Mouse (Mus musculus): ENCODE data around the gene Tspan15. TPM values are rescaled to one million over a fixed set of nuclear protein-coding genes. Genes with fewer than 3 reads are reported as not detected.

Tspan15 gene
- polyA plus RNA-seq, 1 experiment from 2014 or later, result 106 TPM

DNA sequence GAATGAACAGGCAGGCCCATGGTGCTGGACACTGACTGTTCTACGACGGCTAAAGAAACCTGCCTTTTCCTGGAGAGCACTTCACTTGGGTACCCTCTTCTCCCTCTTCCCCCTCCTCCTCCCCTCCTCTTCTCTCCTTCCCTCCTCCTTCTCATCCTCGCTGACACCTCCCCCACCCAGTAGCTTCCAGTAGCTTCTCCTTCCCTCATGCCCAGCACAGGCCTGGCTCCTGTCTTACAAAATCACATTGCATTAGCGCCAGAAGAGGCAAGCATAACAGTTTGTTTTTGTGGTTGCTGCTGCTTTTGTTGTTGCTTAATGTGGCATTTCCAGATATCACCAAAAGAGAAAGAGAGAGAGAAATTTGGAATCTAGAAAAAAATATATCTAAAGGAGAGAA lies 33.6 kb downstream of the Tspan15 start:
- Histone ChIP-seq H3K27ac (ENCODE audit: low read length) (no peak overlapping the region), H3K9me3 (ENCODE audit: low read length) (no peaks in the 10 kb centered on the region), H3K4me2 (replicated peaks; ENCODE audit: low read depth, low read length) (no peak overlapping the region), H3K4me1 (ENCODE audit: insufficient read depth, low read depth, low read length) (no peaks in the 10 kb centered on the region), H3K9ac (replicated peaks; ENCODE audit: low read depth) (no peak overlapping the region), H3K4me3 (ENCODE audit: low read depth, low read length) (no peak overlapping the region), H3K36me3 (ENCODE audit: insufficient read depth, low read length) (no peaks in the 10 kb centered on the region; the same call in 1 of the 2 replicates), H3K27me3 (replicated peaks; ENCODE audit: insufficient read depth, low read length) (no peaks in the 10 kb centered on the region)
- DNase-seq (ENCODE audit: low spot score) (no peak), ATAC-seq (no peak)
- 62% methylated on average over 4 of the region's 4 CpGs for WGBS
- TF ChIP-seq EP300 (IDR thresholded peaks at IDR 0.05), result no peak
- no peak for TF ChIP-seq CTCF (IDR thresholded peaks at IDR 0.05)

DNA sequence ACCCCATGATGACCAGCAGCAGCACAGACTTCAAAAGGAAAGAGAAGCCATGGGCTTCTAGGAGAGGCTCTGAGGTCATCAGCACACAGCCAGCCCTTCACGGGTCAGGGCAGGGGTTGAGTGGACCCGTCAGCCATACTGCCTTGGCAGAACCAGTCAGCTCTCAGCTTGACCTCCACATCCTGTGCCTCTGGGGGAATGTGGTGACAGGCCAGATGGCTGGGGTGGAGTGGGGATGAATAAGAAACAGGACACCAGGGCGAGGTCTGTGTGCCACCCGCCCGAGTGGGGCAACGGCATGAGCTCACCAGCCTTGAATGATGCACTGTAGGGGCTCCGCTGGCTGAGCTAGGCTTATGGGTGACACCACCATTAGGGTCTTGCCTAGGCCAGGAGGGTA lies 35.7 kb downstream of the Tspan15 start:
- no peaks in the 10 kb centered on the region for H3K4me1 ChIP-seq (ENCODE audit: insufficient read depth, low read depth, low read length)
- ATAC-seq (no peak), DNase-seq (ENCODE audit: low spot score) (no peak)
- WGBS, result 57% methylated on average over 7 of the region's 7 CpGs
- H3K27ac ChIP-seq (ENCODE audit: low read length), result no peak overlapping the region
- no peak overlapping the region for H3K4me3 ChIP-seq (ENCODE audit: low read depth, low read length)
- no peak overlapping the region for H3K4me2 ChIP-seq (replicated peaks; ENCODE audit: low read depth, low read length)
- no peaks in the 10 kb centered on the region for H3K27me3 ChIP-seq (replicated peaks; ENCODE audit: insufficient read depth, low read length)
- no peak overlapping the region for H3K9ac ChIP-seq (replicated peaks; ENCODE audit: low read depth)
- TF ChIP-seq CTCF (IDR thresholded peaks at IDR 0.05) (no peak), EP300 (IDR thresholded peaks at IDR 0.05) (no peak)
- no peaks in the 10 kb centered on the region; the same call in 1 of the 2 replicates for H3K36me3 ChIP-seq (ENCODE audit: insufficient read depth, low read length)
- H3K9me3 ChIP-seq (ENCODE audit: low read length), result no peaks in the 10 kb centered on the region

DNA sequence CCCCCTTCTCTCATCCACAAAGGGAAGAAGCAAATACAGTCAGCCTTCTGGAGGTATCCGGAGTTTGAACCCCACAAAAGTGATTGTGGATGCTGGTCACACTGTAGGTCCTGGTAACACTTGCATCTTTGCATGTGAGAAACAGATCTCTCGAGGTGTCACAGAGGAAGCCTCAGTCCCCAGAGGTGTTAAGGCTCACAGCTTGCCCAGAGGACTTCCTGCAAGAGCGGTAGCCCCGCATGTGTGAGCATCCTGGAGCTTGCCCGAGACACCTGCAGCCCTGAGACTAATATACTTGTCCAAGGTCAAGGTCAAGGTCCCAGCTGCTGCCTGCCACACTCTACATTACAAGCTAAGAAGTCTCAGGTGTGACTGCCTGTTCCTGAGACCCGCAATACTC lies 36.1 kb downstream of the Tspan15 start:
- Histone ChIP-seq H3K27me3 (replicated peaks; ENCODE audit: insufficient read depth, low read length) (no peaks in the 10 kb centered on the region), H3K9ac (replicated peaks; ENCODE audit: low read depth) (no peak overlapping the region), H3K4me1 (ENCODE audit: insufficient read depth, low read depth, low read length) (no peaks in the 10 kb centered on the region), H3K4me3 (ENCODE audit: low read depth, low read length) (no peak overlapping the region), H3K4me2 (replicated peaks; ENCODE audit: low read depth, low read length) (no peak overlapping the region), H3K9me3 (ENCODE audit: low read length) (no peaks in the 10 kb centered on the region), H3K27ac (ENCODE audit: low read length) (no peak overlapping the region), H3K36me3 (ENCODE audit: insufficient read depth, low read length) (no peaks in the 10 kb centered on the region; the same call in 1 of the 2 replicates)
- ATAC-seq (no peak), DNase-seq (ENCODE audit: low spot score) (no peak)
- 36% methylated on average over 6 of the region's 6 CpGs for WGBS
- no peak for TF ChIP-seq CTCF (IDR thresholded peaks at IDR 0.05)
- no peak for TF ChIP-seq EP300 (IDR thresholded peaks at IDR 0.05)

DNA sequence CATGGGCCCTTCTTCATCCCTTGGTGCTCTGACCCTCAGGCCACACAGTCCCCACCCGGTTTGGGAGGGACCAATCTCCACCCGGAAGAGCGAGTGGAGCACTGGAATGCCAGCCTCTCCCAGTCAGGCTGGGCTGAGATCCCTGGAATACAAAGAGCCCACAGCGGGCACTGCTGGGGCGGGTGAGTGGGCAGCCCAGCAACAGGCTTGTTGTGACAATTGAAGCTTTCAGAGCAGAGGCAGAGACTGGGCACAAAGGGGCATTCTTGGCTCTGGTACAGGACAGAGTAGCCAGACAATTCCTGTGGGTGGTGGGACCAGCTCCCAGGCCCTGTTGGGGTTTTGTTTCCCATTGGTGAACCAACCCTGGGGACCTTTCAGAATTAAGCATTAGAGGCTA lies 36.6 kb downstream of the Tspan15 start:
- H3K4me2 ChIP-seq (replicated peaks; ENCODE audit: low read depth, low read length), result no peak overlapping the region
- no peak overlapping the region for H3K27ac ChIP-seq (ENCODE audit: low read length)
- no peak for DNase-seq (ENCODE audit: low spot score)
- no peaks in the 10 kb centered on the region for H3K9me3 ChIP-seq (ENCODE audit: low read length)
- H3K4me3 ChIP-seq (ENCODE audit: low read depth, low read length), result no peak overlapping the region
- H3K36me3 ChIP-seq (ENCODE audit: insufficient read depth, low read length), result no peaks in the 10 kb centered on the region; the same call in 1 of the 2 replicates
- H3K9ac ChIP-seq (replicated peaks; ENCODE audit: low read depth), result no peak overlapping the region
- ATAC-seq, result peak; percentile 40
- 60% methylated on average over 5 of the region's 5 CpGs for WGBS
- no peaks in the 10 kb centered on the region for H3K4me1 ChIP-seq (ENCODE audit: insufficient read depth, low read depth, low read length)
- H3K27me3 ChIP-seq (replicated peaks; ENCODE audit: insufficient read depth, low read length), result no peaks in the 10 kb centered on the region
- TF ChIP-seq EP300 (IDR thresholded peaks at IDR 0.05), result no peak
- no peak for TF ChIP-seq CTCF (IDR thresholded peaks at IDR 0.05)

DNA sequence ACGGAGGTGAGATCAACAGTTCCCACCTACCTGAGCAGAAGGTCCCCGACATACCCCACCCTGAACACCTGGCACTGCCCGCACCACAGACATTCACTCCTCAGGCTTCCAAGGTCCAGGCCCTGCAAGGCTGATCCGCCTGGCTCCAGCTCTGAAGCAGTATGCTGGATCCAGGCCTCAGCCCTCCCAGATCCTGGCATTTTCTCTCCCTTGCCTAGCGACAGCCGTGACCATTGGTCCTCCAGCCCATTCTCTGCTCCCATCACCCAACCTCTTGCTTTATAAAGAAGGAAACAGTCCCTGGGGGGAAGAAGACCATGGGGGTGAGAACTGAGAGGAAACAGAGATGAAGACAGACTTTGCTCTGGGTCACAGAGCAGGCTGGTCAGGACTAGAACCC lies 37.0 kb downstream of the Tspan15 start:
- Histone ChIP-seq H3K36me3 (ENCODE audit: insufficient read depth, low read length) (no peaks in the 10 kb centered on the region; the same call in 1 of the 2 replicates), H3K4me2 (replicated peaks; ENCODE audit: low read depth, low read length) (no peak overlapping the region), H3K27me3 (replicated peaks; ENCODE audit: insufficient read depth, low read length) (no peaks in the 10 kb centered on the region), H3K27ac (ENCODE audit: low read length) (no peak overlapping the region), H3K4me3 (ENCODE audit: low read depth, low read length) (no peak overlapping the region), H3K4me1 (ENCODE audit: insufficient read depth, low read depth, low read length) (no peaks in the 10 kb centered on the region), H3K9me3 (ENCODE audit: low read length) (no peaks in the 10 kb centered on the region), H3K9ac (replicated peaks; ENCODE audit: low read depth) (no peak overlapping the region)
- DNase-seq (ENCODE audit: low spot score) (no peak), ATAC-seq (no peak)
- TF ChIP-seq EP300 (IDR thresholded peaks at IDR 0.05) (no peak), CTCF (IDR thresholded peaks at IDR 0.05) (no peak)
- 80% methylated on average over 6 of the region's 6 CpGs for WGBS

DNA sequence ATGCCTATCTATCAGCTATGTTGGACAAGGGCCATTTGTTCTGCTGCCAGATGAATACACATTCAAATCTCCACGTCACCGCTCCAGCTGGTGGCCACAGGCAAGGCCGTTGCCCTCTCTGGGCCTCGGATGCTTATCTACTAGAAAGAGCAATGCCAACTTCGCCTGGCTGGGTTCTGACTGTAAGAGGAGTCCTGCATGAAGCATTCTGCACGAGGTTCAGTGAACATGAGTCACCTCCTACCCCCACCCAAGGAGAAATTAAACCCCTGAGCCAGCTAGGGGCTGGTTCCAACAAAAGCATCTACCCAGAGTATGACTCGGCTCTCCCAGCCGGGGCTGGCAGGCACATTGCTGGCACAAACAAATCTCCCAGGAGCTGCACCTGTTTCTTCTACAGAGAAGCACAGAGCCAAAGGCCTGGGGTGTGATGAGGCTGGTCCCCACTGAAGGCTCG lies 38.3 kb downstream of the Tspan15 start:
- H3K36me3 ChIP-seq (ENCODE audit: insufficient read depth, low read length), result no peaks in the 10 kb centered on the region; the same call in 1 of the 2 replicates
- H3K27me3 ChIP-seq (replicated peaks; ENCODE audit: insufficient read depth, low read length), result no peaks in the 10 kb centered on the region
- no peaks in the 10 kb centered on the region for H3K9me3 ChIP-seq (ENCODE audit: low read length)
- no peak overlapping the region for H3K4me3 ChIP-seq (ENCODE audit: low read depth, low read length)
- 50% methylated on average over 9 of the region's 9 CpGs for WGBS
- no peak overlapping the region for H3K9ac ChIP-seq (replicated peaks; ENCODE audit: low read depth)
- peak; percentile 22; the same call in 1 of the 2 replicates for ATAC-seq
- H3K27ac ChIP-seq (ENCODE audit: low read length), result no peak overlapping the region
- no peak overlapping the region for H3K4me2 ChIP-seq (replicated peaks; ENCODE audit: low read depth, low read length)
- DNase-seq (ENCODE audit: low spot score), result no peak
- no peak for TF ChIP-seq EP300 (IDR thresholded peaks at IDR 0.05)
- no peak for TF ChIP-seq CTCF (IDR thresholded peaks at IDR 0.05)
- H3K4me1 ChIP-seq (ENCODE audit: insufficient read depth, low read depth, low read length), result no peaks in the 10 kb centered on the region

DNA sequence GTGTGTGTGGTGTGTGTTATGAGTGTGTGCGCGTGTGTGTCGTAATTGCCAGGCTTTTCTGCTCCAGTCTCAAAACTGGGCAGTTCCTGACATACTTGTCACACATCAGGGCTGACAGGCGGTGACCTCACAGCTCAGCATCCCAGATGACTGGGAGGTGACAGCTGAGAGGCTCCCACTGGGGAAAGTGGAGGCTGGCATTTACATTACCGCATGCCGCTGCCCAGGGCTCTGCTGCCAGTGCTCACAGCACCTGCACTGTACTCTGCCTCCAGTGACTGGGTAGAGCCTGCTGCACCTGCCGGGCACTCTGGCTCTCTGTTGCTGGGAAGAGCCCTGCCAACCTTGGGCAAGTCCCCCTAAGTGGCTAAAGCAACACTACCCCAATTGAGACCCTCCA lies 40.2 kb downstream of the Tspan15 start:
- Histone ChIP-seq H3K4me2 (replicated peaks; ENCODE audit: low read depth, low read length) (no peak overlapping the region), H3K27ac (ENCODE audit: low read length) (no peak overlapping the region), H3K4me1 (ENCODE audit: insufficient read depth, low read depth, low read length) (no peaks in the 10 kb centered on the region), H3K4me3 (ENCODE audit: low read depth, low read length) (no peak overlapping the region), H3K9ac (replicated peaks; ENCODE audit: low read depth) (no peak overlapping the region), H3K9me3 (ENCODE audit: low read length) (no peaks in the 10 kb centered on the region), H3K27me3 (replicated peaks; ENCODE audit: insufficient read depth, low read length) (no peaks in the 10 kb centered on the region), H3K36me3 (ENCODE audit: insufficient read depth, low read length) (no peaks in the 10 kb centered on the region; the same call in 1 of the 2 replicates)
- WGBS, result 82% methylated on average over 7 of the region's 7 CpGs
- ATAC-seq, result no peak
- TF ChIP-seq EP300 (IDR thresholded peaks at IDR 0.05), result no peak
- TF ChIP-seq CTCF (IDR thresholded peaks at IDR 0.05), result no peak
- DNase-seq (ENCODE audit: low spot score), result no peak
